Mouse (Mus musculus) neural tube, embryonic 11.5 days (tissue): ENCODE measurements around the gene Gpr84. TPM values are rescaled to one million over a fixed set of nuclear protein-coding genes. Genes with fewer than 3 reads are reported as not detected.

Source experiments
- ATAC-seq: fragments of 200-750 bp; cut with Nextera tagmentation; 2 replicates; pipeline ENCODE4 v1.8.0; 2017; ENCODE audit warnings: moderate number of reproducible peaks, mild to moderate bottlenecking, moderate TSS enrichment, moderate library complexity; ENCODE audit not compliant: insufficient read depth, low FRiP score, low TSS enrichment
- DNase-seq: peaks from one replicate; pipeline ENCODE4 v3.0.0-alpha.2; 2015; ENCODE audit warnings: low spot score
- H3K27ac ChIP-seq: fragments of 300-500 bp; sonication (generic); 2 replicates; pipeline ENCODE4 v1.5.1; 2014; ENCODE audit warnings: low read depth, mild to moderate bottlenecking, low read length
- H3K27me3 ChIP-seq: fragments of 300-500 bp; sonication (generic); 2 replicates; pipeline ENCODE4 v1.6.1; 2014; ENCODE audit warnings: mild to moderate bottlenecking, low read length, mixed read lengths; ENCODE audit not compliant: control insufficient read depth, insufficient read depth
- H3K36me3 ChIP-seq: fragments of 300-500 bp; sonication (generic); 2 replicates; pipeline ENCODE4 v1.6.1; 2014; ENCODE audit warnings: mild to moderate bottlenecking, low read length, moderate library complexity, mixed read lengths; ENCODE audit not compliant: control insufficient read depth, insufficient read depth
- H3K4me1 ChIP-seq: fragments of 300-500 bp; sonication (generic); 2 replicates; pipeline ENCODE4 v1.6.1; 2014; ENCODE audit warnings: low read length, mixed read lengths; ENCODE audit not compliant: control insufficient read depth, insufficient read depth
- H3K4me2 ChIP-seq: fragments of 300-500 bp; sonication (generic); 2 replicates; pipeline ENCODE4 v1.6.1; 2014; ENCODE audit warnings: low read depth, mild to moderate bottlenecking, moderate library complexity
- H3K4me3 ChIP-seq: fragments of 300-500 bp; sonication (generic); 2 replicates; pipeline ENCODE4 v1.5.1; 2014; ENCODE audit warnings: low read depth, low read length
- H3K9ac ChIP-seq: fragments of 300-500 bp; sonication (generic); 2 replicates; pipeline ENCODE4 v1.6.1; 2014; ENCODE audit warnings: mild to moderate bottlenecking, low read length
- H3K9me3 ChIP-seq: fragments of 300-500 bp; sonication (generic); 2 replicates; pipeline ENCODE4 v1.6.1; 2016; ENCODE audit warnings: low read length; ENCODE audit not compliant: control insufficient read depth
- WGBS: fragments of 180-500 bp; shearing (Covaris S2); extraction: QIAGEN DNeasy Blood & Tissue Kit; methylation state at CpG from one replicate; pipeline ENCODE4 v1.1.7; 2014; 5-methylcytosine and 5-hydroxymethylcytosine counted together
- microRNA counts: library from miRNA; unstranded; fragments of <30 nt; microRNA quantifications from one replicate; lab custom pipeline; 2015
- microRNA-seq: library from miRNA; unstranded; fragments of <30 nt; microRNA quantifications from one replicate; pipeline ENCODE4, GENCODE M21; 2016
- polyA plus RNA-seq: library from polyadenylated mRNA; unstranded; fragments of >200 nt; fragmentation: Nextera tagmentation; extraction: Ambion mirVana; gene quantifications from 2 replicates; pipeline ENCODE4 v1.2.1, GENCODE M21; 2014

The Gpr84 gene
- polyA plus RNA-seq, 1 experiment from 2014 or later = 0.34 TPM

- no peaks in the 10 kb centered on the region for H3K9me3 ChIP-seq
- no peaks in the 10 kb centered on the region for H3K27me3 ChIP-seq
- 91% methylated on average over 1 of the region's 1 CpGs for WGBS
- H3K4me2 ChIP-seq = no peak overlapping the region
- H3K27ac ChIP-seq = no peak overlapping the region
- no peak for ATAC-seq
- H3K4me3 ChIP-seq = no peak overlapping the region
- no peak for DNase-seq
- H3K36me3 ChIP-seq = no peaks in the 10 kb centered on the region
- H3K9ac ChIP-seq = no peak overlapping the region
- H3K4me1 ChIP-seq = peaks cover 5% of the 10 kb centered on the region
Measured at GRCm38 (mm10) chr15:103259989-103260388, 50.4 kb downstream of the Gpr84 start.

GRCm38 (mm10) chr15:103259162-103259561, 51.2 kb downstream of the Gpr84 start:
- H3K9me3 ChIP-seq = no peaks in the 10 kb centered on the region
- ATAC-seq (no peak), DNase-seq (no peak)
- H3K27ac ChIP-seq = no peak overlapping the region
- 87% methylated on average over 5 of the region's 5 CpGs for WGBS
- no peak overlapping the region for H3K4me3 ChIP-seq
- no peaks in the 10 kb centered on the region for H3K27me3 ChIP-seq
- no peaks in the 10 kb centered on the region for H3K36me3 ChIP-seq
- H3K9ac ChIP-seq = no peak overlapping the region
- H3K4me1 ChIP-seq = peaks cover 9% of the 10 kb centered on the region
- no peak overlapping the region for H3K4me2 ChIP-seq

MicroRNAs within 50 kb of the gene (microRNA counts, 519-probe panel; counts per million panel counts)
- 4,688 counts per million, percentile 85 among the panel's probes with 10 or more counts for microRNA mmu-miR-148b (lab: Ali Mortazavi, UCI)

Small RNA genes lying within 50 kb of the gene (microRNA-seq; reads per million reads assigned to microRNA genes)
- gene Mir148b = 322 reads per million, percentile 65 among the genes with 10 or more reads in this experiment
- not detected for gene Mir6963

Other genes with a start within 250 kb of the Gpr84 start
- 55.9 and 65.4 TPM in 2 replicates for gene Smug1, start 143.5 kb downstream of the Gpr84 start, polyA plus RNA-seq
- 187 and 189 TPM in 2 replicates for gene Cbx5, start 70.8 kb downstream of the Gpr84 start, polyA plus RNA-seq
- 1,373 and 1,392 TPM in 2 replicates for gene Hnrnpa1, start 70.2 kb downstream of the Gpr84 start, polyA plus RNA-seq
- 6.5 and 7.3 TPM in 2 replicates for gene Nfe2, start 52.2 kb downstream of the Gpr84 start, polyA plus RNA-seq
- gene Copz1, start 37.9 kb downstream of the Gpr84 start, polyA plus RNA-seq = 307 and 317 TPM in 2 replicates
- 26.1 and 27.5 TPM in 2 replicates for gene Zfp385a, start 29.5 kb upstream of the Gpr84 start, polyA plus RNA-seq
- 21.0 and 21.3 TPM in 2 replicates for gene Itga5, start 56.2 kb upstream of the Gpr84 start, polyA plus RNA-seq
- not detected in 2 replicates for gene Gtsf1, start 119.9 kb upstream of the Gpr84 start, polyA plus RNA-seq
- gene Gtsf2, start 137.9 kb upstream of the Gpr84 start, polyA plus RNA-seq = not detected in 2 replicates
- gene Nckap1l, start 143.2 kb upstream of the Gpr84 start, polyA plus RNA-seq = 1.7 and 2.0 TPM in 2 replicates
- 26.8 and 27.6 TPM in 2 replicates for gene Pde1b, start 192.4 kb upstream of the Gpr84 start, polyA plus RNA-seq
- gene Ppp1r1a, start 227.4 kb upstream of the Gpr84 start, polyA plus RNA-seq = 34.7 and 35.6 TPM in 2 replicates